Mouse (Mus musculus): ENCODE data around the gene Asb15. TPM values are rescaled to one million over a fixed set of nuclear protein-coding genes. Genes with fewer than 3 reads are reported as not detected.

The Asb15 gene
- polyA plus RNA-seq, 1 experiment from 2014 or later, result not detected

DNA sequence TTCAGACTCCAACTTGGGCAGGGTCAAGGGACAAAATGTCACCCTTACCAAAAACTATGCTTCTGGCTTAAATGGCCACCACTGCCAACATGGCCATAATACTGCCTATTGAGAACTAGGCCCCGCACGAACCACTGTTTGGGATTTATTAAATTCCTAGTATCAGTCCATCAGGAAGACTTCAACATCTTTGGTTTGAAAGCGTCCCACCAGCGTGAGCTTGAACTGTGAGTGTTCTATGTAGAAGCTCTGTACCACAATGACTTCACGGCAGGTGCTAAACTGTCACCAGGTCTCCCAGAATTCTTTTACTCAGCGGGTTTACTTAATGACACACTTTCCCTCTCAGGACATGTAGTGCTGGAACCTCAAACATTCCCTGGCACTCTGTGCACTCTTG, 85.4 kb downstream of the Asb15 start:
- no peak overlapping the region for H3K9ac ChIP-seq
- H3K4me2 ChIP-seq (replicated peaks), result no peak overlapping the region
- ATAC-seq (ENCODE audit: low FRiP score), result no peak

DNA sequence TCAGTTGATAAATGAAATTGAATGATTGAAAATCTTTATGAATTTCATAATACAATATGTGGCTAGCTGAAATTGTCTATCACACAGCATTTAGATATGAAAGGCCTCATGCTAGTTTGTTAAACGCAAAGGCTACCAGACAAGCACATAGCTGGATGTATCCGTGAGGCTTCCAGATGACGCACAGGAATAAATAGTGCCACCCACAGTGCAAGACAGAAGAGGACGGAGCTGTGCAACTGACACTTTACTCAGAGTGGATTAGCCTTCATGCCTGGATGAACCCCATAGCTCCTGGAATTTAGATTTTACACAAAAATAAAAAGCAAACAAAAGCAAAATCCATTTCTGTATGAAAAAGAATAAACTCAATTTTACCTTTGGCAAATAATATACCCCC, 86.0 kb downstream of the Asb15 start:
- H3K27me3 ChIP-seq, result no peaks in the 10 kb centered on the region
- ATAC-seq (ENCODE audit: low FRiP score), result no peak
- 76% methylated on average over 4 of the region's 4 CpGs for WGBS

More for the DNA sequence above, 85.4 kb downstream of the Asb15 start:
- WGBS, result 98% methylated on average over 6 of the region's 6 CpGs
- H3K36me3 ChIP-seq, result peaks cover 39% of the 10 kb centered on the region
- H3K27ac ChIP-seq, result no peak overlapping the region
- no peaks in the 10 kb centered on the region for H3K4me1 ChIP-seq
- H3K27me3 ChIP-seq, result no peaks in the 10 kb centered on the region
- no peak overlapping the region for H3K4me3 ChIP-seq
- no peaks in the 10 kb centered on the region for H3K9me3 ChIP-seq (replicated peaks)

DNA sequence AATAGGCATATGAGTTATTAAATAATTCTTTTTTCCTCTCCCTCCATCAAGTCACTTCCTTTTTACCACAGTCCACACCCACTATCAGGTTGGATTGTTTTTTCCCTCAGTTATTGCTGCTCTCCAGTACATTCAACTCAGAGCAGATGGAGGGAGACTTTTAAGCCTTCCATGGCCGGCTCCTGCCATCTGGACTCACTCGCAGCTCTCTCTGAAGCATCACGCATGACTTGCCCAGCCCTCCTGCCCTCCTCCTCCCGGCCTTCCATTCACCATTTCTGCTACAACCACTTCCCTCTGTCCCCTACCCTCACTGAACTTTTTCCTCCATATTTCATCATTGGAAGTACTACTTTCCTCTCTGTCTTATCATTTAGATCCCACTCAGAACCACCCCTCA, 88.8 kb downstream of the Asb15 start:
- Histone ChIP-seq H3K27me3 (no peaks in the 10 kb centered on the region), H3K4me1 (no peaks in the 10 kb centered on the region), H3K27ac (no peak overlapping the region), H3K9me3 (replicated peaks) (no peaks in the 10 kb centered on the region), H3K4me3 (no peak overlapping the region), H3K4me2 (replicated peaks) (no peak overlapping the region), H3K9ac (no peak overlapping the region), H3K36me3 (peaks cover 47% of the 10 kb centered on the region)
- ATAC-seq (ENCODE audit: low FRiP score), result no peak
- WGBS, result 77% methylated on average over 4 of the region's 4 CpGs

More for the DNA sequence above, 86.0 kb downstream of the Asb15 start:
- Histone ChIP-seq H3K4me1 (no peaks in the 10 kb centered on the region), H3K36me3 (peaks cover 39% of the 10 kb centered on the region), H3K9me3 (replicated peaks) (no peaks in the 10 kb centered on the region), H3K27ac (no peak overlapping the region), H3K9ac (no peak overlapping the region), H3K4me3 (no peak overlapping the region), H3K4me2 (replicated peaks) (no peak overlapping the region)

DNA sequence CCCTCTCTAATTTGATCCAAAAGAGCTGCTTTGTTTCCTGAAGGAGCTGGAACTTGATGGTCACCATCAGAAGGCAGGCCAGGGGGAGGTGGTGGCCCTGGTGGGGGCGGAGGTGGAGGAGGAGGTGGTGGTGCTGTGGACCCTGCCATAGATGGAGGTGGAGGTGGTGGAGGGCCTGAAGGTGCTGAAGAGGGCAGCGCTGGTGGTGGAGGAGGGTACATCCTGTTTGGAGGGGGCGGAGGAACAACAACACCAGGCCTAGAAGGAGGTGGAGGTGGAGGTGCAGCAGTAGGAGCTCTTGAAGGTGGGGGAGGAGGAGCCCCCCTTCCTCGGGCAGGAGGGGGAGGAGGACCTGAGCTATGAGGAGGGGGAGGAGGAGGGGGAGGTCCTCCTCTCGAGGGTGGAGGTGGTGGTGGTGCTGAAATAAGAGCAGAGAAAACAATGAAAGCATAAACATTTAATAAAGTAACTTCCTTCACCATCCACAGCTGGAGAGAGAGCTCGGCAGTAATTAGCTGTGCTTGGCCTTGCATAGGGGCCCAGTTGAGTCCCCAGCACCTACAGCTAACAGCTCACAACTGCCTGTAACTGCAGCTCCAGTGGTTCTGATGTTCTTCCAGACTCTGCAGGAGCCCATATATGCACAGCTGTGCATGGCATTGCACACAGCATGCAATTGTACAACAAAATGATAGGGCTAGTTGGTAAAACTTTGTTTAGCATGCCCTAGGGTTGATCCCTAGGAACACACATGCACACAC, 91.5 kb downstream of the Asb15 start:
- peaks cover 43% of the 10 kb centered on the region for H3K36me3 ChIP-seq
- no peaks in the 10 kb centered on the region for H3K9me3 ChIP-seq (replicated peaks)
- WGBS, result 66% methylated on average over 6 of the region's 6 CpGs
- H3K4me2 ChIP-seq (replicated peaks), result no peak overlapping the region
- peak; percentile 48; the same call in 1 of the 2 replicates for ATAC-seq (ENCODE audit: low FRiP score)
- H3K4me3 ChIP-seq, result no peak overlapping the region
- H3K4me1 ChIP-seq, result no peaks in the 10 kb centered on the region
- no peak overlapping the region for H3K9ac ChIP-seq
- H3K27ac ChIP-seq, result no peak overlapping the region
- H3K27me3 ChIP-seq, result no peaks in the 10 kb centered on the region

DNA sequence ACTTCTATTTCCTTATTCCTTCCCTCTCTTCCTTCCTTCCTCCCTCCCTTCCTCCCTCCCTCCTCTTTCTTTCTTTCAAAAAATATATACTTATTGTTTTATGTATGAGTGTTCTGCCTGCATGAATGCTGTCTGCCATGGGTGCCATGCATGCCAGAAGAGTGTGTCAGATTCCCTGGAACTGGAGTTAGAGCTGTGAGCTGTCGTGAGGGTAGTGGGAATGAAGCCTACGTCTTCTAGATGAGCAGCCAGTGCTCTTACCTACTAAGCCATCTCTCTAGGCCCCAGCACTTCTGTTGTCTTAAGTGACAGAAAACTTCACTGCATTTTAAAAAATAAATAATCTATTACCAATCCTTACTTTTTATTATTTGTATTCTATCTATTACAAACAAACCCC, 93.0 kb downstream of the Asb15 start:
- Histone ChIP-seq H3K4me2 (replicated peaks) (no peak overlapping the region), H3K36me3 (peaks cover 36% of the 10 kb centered on the region), H3K27me3 (no peaks in the 10 kb centered on the region), H3K4me1 (no peaks in the 10 kb centered on the region), H3K27ac (no peak overlapping the region), H3K9me3 (replicated peaks) (no peaks in the 10 kb centered on the region), H3K9ac (no peak overlapping the region), H3K4me3 (no peak overlapping the region)
- ATAC-seq (ENCODE audit: low FRiP score), result no peak
- 92% methylated on average over 2 of the region's 2 CpGs for WGBS

DNA sequence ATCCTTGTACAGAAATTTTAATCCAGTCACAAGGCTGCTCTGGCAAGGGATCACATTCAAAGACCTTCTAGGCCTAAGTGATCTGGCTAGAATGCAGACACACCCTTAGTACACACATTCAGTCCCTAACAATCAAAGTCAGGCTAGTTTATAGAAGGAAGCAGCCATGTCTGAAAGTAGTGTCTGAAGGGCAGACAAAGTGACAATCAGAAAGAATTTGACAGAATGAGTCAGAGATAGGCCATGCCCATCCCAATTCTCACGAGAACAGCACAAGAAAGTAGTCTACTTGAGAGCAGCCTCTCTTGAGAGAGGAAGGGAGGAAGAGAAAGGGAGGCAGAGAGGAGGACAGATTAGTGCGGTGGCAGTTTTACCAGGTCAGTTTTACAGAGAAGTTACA, 94.2 kb downstream of the Asb15 start:
- Histone ChIP-seq H3K27ac (no peak overlapping the region), H3K4me3 (no peak overlapping the region), H3K9ac (no peak overlapping the region), H3K4me2 (replicated peaks) (no peak overlapping the region), H3K36me3 (peaks cover 35% of the 10 kb centered on the region), H3K27me3 (no peaks in the 10 kb centered on the region), H3K4me1 (no peaks in the 10 kb centered on the region), H3K9me3 (replicated peaks) (no peaks in the 10 kb centered on the region)
- no peak for ATAC-seq (ENCODE audit: low FRiP score)
- 89% methylated on average over 2 of the region's 2 CpGs for WGBS

Other genes starting within 250 kb of the Asb15 start
- gene Iqub, start 13.1 kb upstream of the Asb15 start, polyA plus RNA-seq (2016; fragmentation: Nextera tagmentation; extraction: Ambion mirVana), result 2.6 and 2.8 TPM in 2 replicates
- 326 TPM in 2 replicates for gene Ndufa5, start 131 bp upstream of the Asb15 start, polyA plus RNA-seq (2016; fragmentation: Nextera tagmentation; extraction: Ambion mirVana)
- not detected in 2 replicates for gene Lmod2, start 69.6 kb downstream of the Asb15 start, polyA plus RNA-seq (2016; fragmentation: Nextera tagmentation; extraction: Ambion mirVana)
- gene Wasl, start 136.9 kb downstream of the Asb15 start, polyA plus RNA-seq (2016; fragmentation: Nextera tagmentation; extraction: Ambion mirVana), result 78.9 and 82.3 TPM in 2 replicates
- gene Hyal6, start 205.1 kb downstream of the Asb15 start, polyA plus RNA-seq (2016; fragmentation: Nextera tagmentation; extraction: Ambion mirVana), result not detected in 2 replicates
- gene Hyal4, start 220.2 kb downstream of the Asb15 start, polyA plus RNA-seq (2016; fragmentation: Nextera tagmentation; extraction: Ambion mirVana), result not detected in 2 replicates